Mouse (Mus musculus): ENCODE data around the gene Cpe. TPM values are rescaled to one million over a fixed set of nuclear protein-coding genes. Genes with fewer than 3 reads are reported as not detected.

The Cpe gene
- polyA plus RNA-seq, 1 experiment from 2014 or later = 3.9 TPM

- H3K27me3 ChIP-seq = no peaks in the 10 kb centered on the region
- H3K36me3 ChIP-seq (replicated peaks) = peaks cover 11% of the 10 kb centered on the region
- 65% methylated on average over 7 of the region's 7 CpGs for WGBS (ENCODE audit: insufficient replicate concordance)
- H3K4me3 ChIP-seq (replicated peaks) = no peak overlapping the region
- H3K9ac ChIP-seq = no peak overlapping the region
- no peaks in the 10 kb centered on the region for H3K9me3 ChIP-seq (replicated peaks)
- ATAC-seq (ENCODE audit: insufficient read depth) = no peak
- no peak overlapping the region for H3K27ac ChIP-seq (replicated peaks)
- no peaks in the 10 kb centered on the region for H3K4me1 ChIP-seq (replicated peaks)
- no peak overlapping the region for H3K4me2 ChIP-seq
Measured at GRCm38 (mm10) chr8:64712499-64712898, 19.6 kb upstream of the Cpe start.

GRCm38 (mm10) chr8:64711544-64711943, 18.7 kb upstream of the Cpe start:
- Histone ChIP-seq H3K27me3 (no peaks in the 10 kb centered on the region), H3K4me1 (replicated peaks) (no peaks in the 10 kb centered on the region), H3K9me3 (replicated peaks) (no peaks in the 10 kb centered on the region), H3K36me3 (replicated peaks) (0 out of 2 replicates have a peak, but pooled peaks cover 3% of the 10 kb centered on the region), H3K9ac (no peak overlapping the region), H3K4me2 (no peak overlapping the region), H3K27ac (replicated peaks) (no peak overlapping the region), H3K4me3 (replicated peaks) (no peak overlapping the region)
- no peak for ATAC-seq (ENCODE audit: insufficient read depth)
- WGBS (ENCODE audit: insufficient replicate concordance) = 2% methylated on average over 1 of the region's 1 CpGs

- Histone ChIP-seq H3K36me3 (replicated peaks) (no peaks in the 10 kb centered on the region), H3K27ac (replicated peaks) (no peak overlapping the region), H3K9me3 (replicated peaks) (no peaks in the 10 kb centered on the region), H3K4me2 (no peak overlapping the region), H3K27me3 (no peaks in the 10 kb centered on the region), H3K4me3 (replicated peaks) (no peak overlapping the region), H3K9ac (no peak overlapping the region), H3K4me1 (replicated peaks) (no peaks in the 10 kb centered on the region)
- no peak for ATAC-seq (ENCODE audit: insufficient read depth)
Measured at GRCm38 (mm10) chr8:64707481-64707880, 14.6 kb upstream of the Cpe start.

DNA sequence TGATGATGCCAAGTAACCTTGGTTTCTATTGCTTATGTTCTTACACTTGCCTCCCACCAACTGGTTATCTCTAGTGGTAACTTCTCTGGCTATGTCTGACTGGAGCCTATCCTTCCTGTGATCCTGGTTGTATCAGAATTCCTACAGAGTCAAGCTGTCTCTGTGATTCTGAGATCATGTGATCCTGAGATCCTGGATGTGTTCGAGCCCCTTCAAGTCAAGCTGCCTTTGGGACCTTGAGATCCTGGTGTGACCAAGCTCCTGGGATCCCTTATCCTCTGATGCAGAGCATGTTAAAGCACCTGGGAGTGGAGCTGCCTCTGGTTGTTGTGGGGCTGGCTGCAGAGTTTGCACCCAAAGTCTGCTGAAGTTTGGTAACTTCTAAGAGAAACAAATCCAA, 10.3 kb upstream of the Cpe start:
- no peaks in the 10 kb centered on the region for H3K36me3 ChIP-seq (replicated peaks)
- no peaks in the 10 kb centered on the region for H3K27me3 ChIP-seq
- 58% methylated on average over 1 of the region's 1 CpGs for WGBS (ENCODE audit: insufficient replicate concordance)
- ATAC-seq (ENCODE audit: insufficient read depth) = no peak
- no peak overlapping the region for H3K9ac ChIP-seq
- no peaks in the 10 kb centered on the region for H3K4me1 ChIP-seq (replicated peaks)
- H3K27ac ChIP-seq (replicated peaks) = no peak overlapping the region
- no peak overlapping the region for H3K4me3 ChIP-seq (replicated peaks)
- H3K4me2 ChIP-seq = no peak overlapping the region
- no peaks in the 10 kb centered on the region for H3K9me3 ChIP-seq (replicated peaks)

GRCm38 (mm10) chr8:64691591-64692401, 1.1 kb downstream of the Cpe start:
- Histone ChIP-seq H3K4me2 (peak overlapping the region; percentile 65; the same call in 1 of the 2 replicates), H3K36me3 (replicated peaks) (no peaks in the 10 kb centered on the region), H3K4me3 (replicated peaks) (no peak overlapping the region), H3K9me3 (replicated peaks) (no peaks in the 10 kb centered on the region), H3K27ac (replicated peaks) (no peak overlapping the region), H3K27me3 (peaks cover 39% of the 10 kb centered on the region), H3K9ac (no peak overlapping the region), H3K4me1 (replicated peaks) (peaks cover 5% of the 10 kb centered on the region; the same call in 1 of the 2 replicates)
- no peak for ATAC-seq (ENCODE audit: insufficient read depth)
- WGBS (ENCODE audit: insufficient replicate concordance) = 15% methylated on average over 16 of the region's 16 CpGs

- Histone ChIP-seq H3K27ac (replicated peaks) (no peak overlapping the region), H3K9me3 (replicated peaks) (no peaks in the 10 kb centered on the region), H3K36me3 (replicated peaks) (no peaks in the 10 kb centered on the region), H3K4me3 (replicated peaks) (no peak overlapping the region), H3K4me1 (replicated peaks) (peaks cover 5% of the 10 kb centered on the region; the same call in 1 of the 2 replicates), H3K9ac (no peak overlapping the region), H3K4me2 (no peak overlapping the region), H3K27me3 (peaks cover 39% of the 10 kb centered on the region)
- no peak for ATAC-seq (ENCODE audit: insufficient read depth)
- WGBS (ENCODE audit: insufficient replicate concordance) = 63% methylated on average over 6 of the region's 6 CpGs
Measured at GRCm38 (mm10) chr8:64690845-64691244, 2.0 kb downstream of the Cpe start.

GRCm38 (mm10) chr8:64690306-64690705, 2.5 kb downstream of the Cpe start:
- Histone ChIP-seq H3K36me3 (replicated peaks) (no peaks in the 10 kb centered on the region), H3K4me1 (replicated peaks) (peaks cover 5% of the 10 kb centered on the region; the same call in 1 of the 2 replicates), H3K4me3 (replicated peaks) (no peak overlapping the region), H3K9me3 (replicated peaks) (no peaks in the 10 kb centered on the region), H3K27ac (replicated peaks) (no peak overlapping the region), H3K9ac (no peak overlapping the region), H3K27me3 (peaks cover 39% of the 10 kb centered on the region), H3K4me2 (no peak overlapping the region)
- no peak for ATAC-seq (ENCODE audit: insufficient read depth)
- 67% methylated on average over 6 of the region's 6 CpGs for WGBS (ENCODE audit: insufficient replicate concordance)

- WGBS (ENCODE audit: insufficient replicate concordance) = 55% methylated on average over 4 of the region's 4 CpGs
- ATAC-seq (ENCODE audit: insufficient read depth) = no peak
Measured at GRCm38 (mm10) chr8:64688741-64689140, 4.1 kb downstream of the Cpe start.

GRCm38 (mm10) chr8:64688161-64688560, 4.7 kb downstream of the Cpe start:
- no peak overlapping the region for H3K4me3 ChIP-seq (replicated peaks)
- peaks cover 5% of the 10 kb centered on the region; the same call in 1 of the 2 replicates for H3K4me1 ChIP-seq (replicated peaks)
- no peak for ATAC-seq (ENCODE audit: insufficient read depth)
- 55% methylated on average over 3 of the region's 3 CpGs for WGBS (ENCODE audit: insufficient replicate concordance)
- no peak overlapping the region for H3K27ac ChIP-seq (replicated peaks)
- peaks cover 24% of the 10 kb centered on the region for H3K27me3 ChIP-seq
- no peak overlapping the region for H3K4me2 ChIP-seq
- no peak overlapping the region for H3K9ac ChIP-seq
- H3K9me3 ChIP-seq (replicated peaks) = no peaks in the 10 kb centered on the region
- no peaks in the 10 kb centered on the region for H3K36me3 ChIP-seq (replicated peaks)

More at GRCm38 (mm10) chr8:64688741-64689140, 4.1 kb downstream of the Cpe start:
- Histone ChIP-seq H3K27me3 (peaks cover 30% of the 10 kb centered on the region), H3K4me2 (no peak overlapping the region), H3K4me3 (replicated peaks) (no peak overlapping the region), H3K4me1 (replicated peaks) (peaks cover 5% of the 10 kb centered on the region; the same call in 1 of the 2 replicates), H3K9me3 (replicated peaks) (no peaks in the 10 kb centered on the region), H3K9ac (no peak overlapping the region), H3K27ac (replicated peaks) (no peak overlapping the region), H3K36me3 (replicated peaks) (no peaks in the 10 kb centered on the region)

GRCm38 (mm10) chr8:64682501-64682900, 10.4 kb downstream of the Cpe start:
- H3K4me1 ChIP-seq (replicated peaks) = no peaks in the 10 kb centered on the region
- no peaks in the 10 kb centered on the region for H3K9me3 ChIP-seq (replicated peaks)
- H3K4me2 ChIP-seq = no peak overlapping the region
- no peak overlapping the region for H3K9ac ChIP-seq
- no peak overlapping the region for H3K4me3 ChIP-seq (replicated peaks)
- no peaks in the 10 kb centered on the region for H3K27me3 ChIP-seq
- WGBS (ENCODE audit: insufficient replicate concordance) = 81% methylated on average over 3 of the region's 3 CpGs
- no peaks in the 10 kb centered on the region for H3K36me3 ChIP-seq (replicated peaks)
- no peak overlapping the region for H3K27ac ChIP-seq (replicated peaks)
- no peak for ATAC-seq (ENCODE audit: insufficient read depth)

- ATAC-seq (ENCODE audit: insufficient read depth) = no peak
- H3K36me3 ChIP-seq (replicated peaks) = no peaks in the 10 kb centered on the region
- H3K9ac ChIP-seq = no peak overlapping the region
- no peak overlapping the region for H3K4me3 ChIP-seq (replicated peaks)
- H3K9me3 ChIP-seq (replicated peaks) = no peaks in the 10 kb centered on the region
- H3K4me2 ChIP-seq = no peak overlapping the region
- H3K4me1 ChIP-seq (replicated peaks) = no peaks in the 10 kb centered on the region
- no peaks in the 10 kb centered on the region for H3K27me3 ChIP-seq
- no peak overlapping the region for H3K27ac ChIP-seq (replicated peaks)
- 63% methylated on average over 2 of the region's 2 CpGs for WGBS (ENCODE audit: insufficient replicate concordance)
Measured at GRCm38 (mm10) chr8:64676381-64676780, 16.5 kb downstream of the Cpe start.

Data from liver, embryonic 15.5 days (tissue).